Mouse (Mus musculus): ENCODE results near the gene Clcf1. TPM values are rescaled to one million over a fixed set of nuclear protein-coding genes. Genes with fewer than 3 reads are reported as not detected.

The Clcf1 gene
- polyA plus RNA-seq, 1 experiment, result 0.40 TPM

DNA sequence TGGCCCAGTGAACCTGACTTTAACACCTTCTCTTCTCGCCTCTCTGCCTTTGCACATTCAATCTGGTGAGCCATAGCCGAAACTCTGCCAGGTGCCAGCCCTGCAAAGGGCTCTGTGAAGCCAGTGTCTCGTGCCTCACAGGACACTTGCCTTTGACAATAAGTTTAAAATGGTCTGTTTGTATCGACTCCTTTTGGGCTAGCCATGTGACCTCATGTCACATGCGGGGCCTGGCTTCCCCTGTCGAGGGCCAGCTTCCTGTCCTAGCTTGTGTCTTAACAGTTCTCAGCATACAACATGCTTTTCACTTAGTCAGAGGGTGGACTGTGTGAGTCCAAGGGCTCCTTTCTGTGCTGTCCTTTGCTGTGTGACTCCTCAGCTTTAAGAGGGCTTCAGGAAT lies 48.7 kb downstream of the Clcf1 start:
- no peak overlapping the region for H3K4me3 ChIP-seq (ENCODE audit: insufficient read depth, low read length)
- TF ChIP-seq CTCF (IDR thresholded peaks at IDR 0.05; ENCODE audit: low read depth, low read length), result no peak
- TF ChIP-seq POLR2A (IDR thresholded peaks at IDR 0.05; ENCODE audit: borderline replicate concordance, low read depth, low read length), result no peak
- H3K27ac ChIP-seq (ENCODE audit: insufficient read depth, low read depth, low read length), result peak overlapping the region; percentile 92
- H3K4me1 ChIP-seq (ENCODE audit: control insufficient read depth, insufficient read depth, low read length), result peaks cover 48% of the 10 kb centered on the region

DNA sequence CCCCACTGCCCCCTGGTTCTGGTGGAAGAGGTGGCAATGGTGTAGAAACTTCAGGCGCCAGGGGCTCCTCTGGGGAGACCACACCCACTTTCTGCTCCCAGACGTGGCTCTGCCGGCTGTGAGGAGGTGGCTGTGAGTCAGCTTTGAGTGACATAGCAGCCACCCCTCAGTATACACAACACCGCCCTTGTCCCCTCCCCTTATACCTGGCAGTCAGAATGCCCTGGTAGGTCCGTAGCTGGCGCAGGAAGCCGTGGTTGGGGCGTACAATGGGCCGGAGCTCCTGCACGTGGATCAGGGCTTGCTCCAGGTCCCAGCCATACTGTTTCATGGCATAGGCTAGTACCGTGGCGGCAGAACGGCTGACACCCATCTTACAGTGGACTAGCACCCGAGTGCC lies 49.7 kb downstream of the Clcf1 start:
- H3K27ac ChIP-seq (ENCODE audit: insufficient read depth, low read depth, low read length), result peak overlapping the region; percentile 92; the same call in 1 of the 2 replicates
- TF ChIP-seq CTCF (IDR thresholded peaks at IDR 0.05; ENCODE audit: low read depth, low read length) (no peak), POLR2A (IDR thresholded peaks at IDR 0.05; ENCODE audit: borderline replicate concordance, low read depth, low read length) (no peak)
- H3K4me3 ChIP-seq (ENCODE audit: insufficient read depth, low read length), result no peak overlapping the region
- peaks cover 51% of the 10 kb centered on the region for H3K4me1 ChIP-seq (ENCODE audit: control insufficient read depth, insufficient read depth, low read length)

DNA sequence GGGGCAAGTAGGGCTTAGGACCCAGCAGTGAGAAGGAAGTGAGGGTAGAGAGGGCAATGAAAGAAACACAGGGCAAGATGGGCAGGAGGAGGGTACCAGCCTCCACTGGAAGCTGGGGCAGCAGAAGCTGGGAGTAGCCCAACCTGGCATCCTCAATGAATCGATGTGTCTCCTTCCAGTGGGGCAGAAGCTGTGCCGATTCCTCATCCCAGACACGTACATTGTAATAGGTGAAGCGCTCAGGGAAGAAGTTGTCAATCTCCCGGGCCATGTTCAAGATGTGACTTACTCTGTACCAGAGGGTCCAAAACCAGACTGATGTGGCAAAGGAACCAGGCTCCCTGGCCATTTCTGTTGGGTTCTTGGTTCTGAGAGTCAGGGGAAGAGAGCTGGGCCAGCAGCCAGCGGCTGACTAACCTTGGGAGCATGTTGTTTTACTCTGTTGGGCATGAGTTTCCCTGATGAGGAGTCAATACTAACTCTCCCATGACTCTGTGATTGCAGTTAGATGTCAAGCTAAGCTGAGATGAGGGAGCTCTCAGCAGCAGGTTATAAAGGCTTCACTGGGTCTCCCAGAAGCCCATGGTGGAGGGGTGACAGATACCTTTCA lies 50.2 kb downstream of the Clcf1 start:
- no peak for TF ChIP-seq POLR2A (IDR thresholded peaks at IDR 0.05; ENCODE audit: borderline replicate concordance, low read depth, low read length)
- no peak for TF ChIP-seq CTCF (IDR thresholded peaks at IDR 0.05; ENCODE audit: low read depth, low read length)
- Histone ChIP-seq H3K4me3 (ENCODE audit: insufficient read depth, low read length) (no peak overlapping the region), H3K4me1 (ENCODE audit: control insufficient read depth, insufficient read depth, low read length) (peaks cover 51% of the 10 kb centered on the region), H3K27ac (ENCODE audit: insufficient read depth, low read depth, low read length) (no peak overlapping the region)

DNA sequence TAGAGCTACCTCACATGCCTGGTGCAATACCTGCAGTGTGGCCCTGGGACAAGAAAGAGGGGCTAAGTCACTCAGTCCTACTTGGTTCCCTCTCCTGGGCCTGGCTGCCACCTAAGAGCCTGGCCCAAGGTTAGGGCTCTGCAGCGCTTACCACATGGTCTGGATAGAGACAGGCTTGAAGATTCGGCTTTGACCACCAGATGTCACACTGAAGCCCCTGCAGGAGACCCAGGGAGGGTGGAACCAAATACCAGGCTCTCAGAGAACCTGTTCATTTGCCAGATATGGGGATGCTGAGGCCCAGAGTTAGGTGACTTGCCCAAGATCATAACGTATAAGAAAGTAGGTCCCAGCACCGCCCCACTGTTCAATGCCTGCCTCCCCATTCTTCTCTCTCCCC lies 51.9 kb downstream of the Clcf1 start:
- H3K4me1 ChIP-seq (ENCODE audit: control insufficient read depth, insufficient read depth, low read length), result peaks cover 44% of the 10 kb centered on the region
- no peak overlapping the region for H3K4me3 ChIP-seq (ENCODE audit: insufficient read depth, low read length)
- H3K27ac ChIP-seq (ENCODE audit: insufficient read depth, low read depth, low read length), result no peak overlapping the region
- TF ChIP-seq POLR2A (IDR thresholded peaks at IDR 0.05; ENCODE audit: borderline replicate concordance, low read depth, low read length), result no peak

DNA sequence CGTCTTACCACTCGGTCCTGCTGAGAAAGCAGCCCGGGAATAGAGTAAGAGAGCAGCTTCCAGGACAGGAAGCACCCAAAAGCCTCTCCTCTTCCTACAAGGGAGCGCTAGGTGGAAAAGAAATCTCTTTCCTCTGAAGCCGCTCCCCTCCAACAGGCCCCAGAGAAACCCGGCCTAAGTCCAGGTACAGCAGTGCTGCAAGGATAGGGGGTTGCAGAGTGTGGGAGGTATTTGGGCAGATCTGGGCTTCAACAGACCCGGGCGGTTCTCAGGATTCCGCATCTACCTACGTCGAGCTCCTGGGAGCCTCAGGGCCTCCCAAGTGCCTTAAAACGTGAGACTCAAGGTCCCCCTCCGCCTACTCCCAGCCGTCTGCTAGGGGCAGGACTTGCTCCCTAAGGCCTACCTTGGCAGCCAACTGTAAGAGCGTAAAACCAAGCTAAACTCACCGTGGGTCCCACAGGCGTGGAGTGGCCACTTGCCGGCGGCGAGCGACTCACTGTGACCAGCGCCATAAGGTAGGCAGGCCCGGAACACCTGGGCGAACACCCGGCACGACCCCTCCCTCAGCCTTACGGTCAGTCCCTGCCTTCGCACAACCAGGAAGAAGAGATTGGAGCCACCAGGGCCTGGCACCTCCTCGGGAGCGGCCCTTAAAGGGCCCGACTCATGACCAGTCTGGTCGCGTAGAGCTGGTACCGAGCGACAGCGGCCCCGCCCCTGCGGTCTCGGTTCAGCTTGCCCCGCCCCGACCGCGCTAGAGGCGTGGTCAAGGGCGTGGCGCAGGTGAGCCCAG lies 54.7 kb downstream of the Clcf1 start, which contains the start of gene Ssh3:
Ssh3 (minus strand) TSS at position 615 of the 796 bp plus-strand sequence.
- Histone ChIP-seq H3K4me1 (ENCODE audit: control insufficient read depth, insufficient read depth, low read length) (peaks cover 18% of the 10 kb centered on the region), H3K27ac (ENCODE audit: insufficient read depth, low read depth, low read length) (0 out of 2 replicates have a peak within 1 kb of the TSS, but pooled peaks have one; percentile 5), H3K4me3 (ENCODE audit: insufficient read depth, low read length) (peak within 1 kb of the TSS; percentile 82)
- no peak for TF ChIP-seq POLR2A (IDR thresholded peaks at IDR 0.05; ENCODE audit: borderline replicate concordance, low read depth, low read length)
- no peak for TF ChIP-seq CTCF (IDR thresholded peaks at IDR 0.05; ENCODE audit: low read depth, low read length)

DNA sequence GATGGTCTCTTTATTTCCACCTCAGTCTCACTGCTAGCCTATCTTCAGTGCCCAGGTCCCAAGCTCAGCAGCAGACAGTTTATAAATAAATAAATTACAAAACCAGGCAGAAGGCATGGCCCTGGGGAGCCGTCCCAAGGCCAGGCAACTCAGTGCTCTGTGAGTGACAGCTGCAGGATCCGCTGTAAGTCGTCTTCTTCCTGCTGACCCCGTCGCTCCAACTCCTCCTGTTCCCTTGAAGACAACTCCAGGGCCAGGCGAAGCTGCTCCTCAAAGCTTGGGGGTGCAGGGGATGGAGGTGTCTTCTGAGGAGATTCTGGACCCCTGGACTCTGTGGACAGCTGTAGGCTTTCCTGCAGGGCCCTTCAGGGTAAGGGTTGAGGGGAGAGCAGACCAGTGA lies 56.1 kb downstream of the Clcf1 start:
- TF ChIP-seq CTCF (IDR thresholded peaks at IDR 0.05; ENCODE audit: low read depth, low read length) (no peak), POLR2A (IDR thresholded peaks at IDR 0.05; ENCODE audit: borderline replicate concordance, low read depth, low read length) (no peak)
- H3K4me1 ChIP-seq (ENCODE audit: control insufficient read depth, insufficient read depth, low read length), result peaks cover 11% of the 10 kb centered on the region
- no peak overlapping the region for H3K27ac ChIP-seq (ENCODE audit: insufficient read depth, low read depth, low read length)
- H3K4me3 ChIP-seq (ENCODE audit: insufficient read depth, low read length), result no peak overlapping the region

DNA sequence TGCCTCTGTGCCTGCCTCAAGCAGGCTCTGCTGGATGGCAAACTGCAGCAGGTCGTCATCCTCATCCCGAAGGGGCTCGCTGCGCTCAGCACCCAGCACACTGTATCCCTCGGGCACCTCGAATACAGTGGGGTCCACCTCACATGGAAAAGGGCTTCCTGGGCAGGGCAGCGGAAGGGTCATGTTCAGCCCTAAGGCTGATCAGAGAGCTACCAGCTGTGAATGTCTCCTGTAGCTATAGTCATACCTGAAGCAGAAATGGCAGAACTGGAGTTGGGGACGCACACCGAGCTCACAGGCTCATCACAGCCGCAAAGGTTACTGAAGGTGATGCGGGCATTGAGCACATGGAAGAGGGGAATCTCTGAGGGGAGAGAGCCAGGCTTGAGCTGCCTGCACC lies 56.9 kb downstream of the Clcf1 start:
- Histone ChIP-seq H3K27ac (ENCODE audit: insufficient read depth, low read depth, low read length) (no peak overlapping the region), H3K4me1 (ENCODE audit: control insufficient read depth, insufficient read depth, low read length) (peaks cover 11% of the 10 kb centered on the region), H3K4me3 (ENCODE audit: insufficient read depth, low read length) (no peak overlapping the region)
- no peak for TF ChIP-seq POLR2A (IDR thresholded peaks at IDR 0.05; ENCODE audit: borderline replicate concordance, low read depth, low read length)
- no peak for TF ChIP-seq CTCF (IDR thresholded peaks at IDR 0.05; ENCODE audit: low read depth, low read length)

Other genes starting within 250 kb of the Clcf1 start
- not detected in 2 replicates for gene Aldh3b2, start 241.9 kb upstream of the Clcf1 start, polyA plus RNA-seq (2012; ENCODE audit: insufficient read depth, insufficient read length, missing spikeins)
- gene Acy3, start 227.7 kb upstream of the Clcf1 start, polyA plus RNA-seq (2012; ENCODE audit: insufficient read depth, insufficient read length, missing spikeins), result 1.1 TPM in 1 of 2 replicates, not detected in the other
- not detected in 2 replicates for gene Tbx10, start 221.5 kb upstream of the Clcf1 start, polyA plus RNA-seq (2012; ENCODE audit: insufficient read depth, insufficient read length, missing spikeins)
- 7.0 and 9.9 TPM in 2 replicates for gene Nudt8, start 213.7 kb upstream of the Clcf1 start, polyA plus RNA-seq (2012; ENCODE audit: insufficient read depth, insufficient read length, missing spikeins)
- gene Gm49405, start 213.6 kb upstream of the Clcf1 start, polyA plus RNA-seq (2012; ENCODE audit: insufficient read depth, insufficient read length, missing spikeins), result 0.80 and 1.3 TPM in 2 replicates
- 1.4 and 3.4 TPM in 2 replicates for gene Doc2g, start 210.9 kb upstream of the Clcf1 start, polyA plus RNA-seq (2012; ENCODE audit: insufficient read depth, insufficient read length, missing spikeins)
- 62.3 TPM in 2 replicates for gene Ndufv1, start 201.4 kb upstream of the Clcf1 start, polyA plus RNA-seq (2012; ENCODE audit: insufficient read depth, insufficient read length, missing spikeins)
- gene Gstp1, start 176.3 kb upstream of the Clcf1 start, polyA plus RNA-seq (2012; ENCODE audit: insufficient read depth, insufficient read length, missing spikeins), result 103 and 118 TPM in 2 replicates
- 2.6 TPM in 1 of 2 replicates, not detected in the other for gene Gstp2, start 168.2 kb upstream of the Clcf1 start, polyA plus RNA-seq (2012; ENCODE audit: insufficient read depth, insufficient read length, missing spikeins)
- not detected in 2 replicates for gene Gstp3, start 154.7 kb upstream of the Clcf1 start, polyA plus RNA-seq (2012; ENCODE audit: insufficient read depth, insufficient read length, missing spikeins)
- not detected in 2 replicates for gene Cabp2, start 132.7 kb upstream of the Clcf1 start, polyA plus RNA-seq (2012; ENCODE audit: insufficient read depth, insufficient read length, missing spikeins)
- gene Cdk2ap2, start 117.1 kb upstream of the Clcf1 start, polyA plus RNA-seq (2012; ENCODE audit: insufficient read depth, insufficient read length, missing spikeins), result 98.0 and 98.3 TPM in 2 replicates
- gene Pitpnm1, start 114.2 kb upstream of the Clcf1 start, polyA plus RNA-seq (2012; ENCODE audit: insufficient read depth, insufficient read length, missing spikeins), result 72.3 and 86.7 TPM in 2 replicates
- 75.1 and 75.6 TPM in 2 replicates for gene Aip, start 88.4 kb upstream of the Clcf1 start, polyA plus RNA-seq (2012; ENCODE audit: insufficient read depth, insufficient read length, missing spikeins)
- not detected in 2 replicates for gene Gpr152, start 74.5 kb upstream of the Clcf1 start, polyA plus RNA-seq (2012; ENCODE audit: insufficient read depth, insufficient read length, missing spikeins)
- not detected in 2 replicates for gene Cabp4, start 70.2 kb upstream of the Clcf1 start, polyA plus RNA-seq (2012; ENCODE audit: insufficient read depth, insufficient read length, missing spikeins)
- gene Coro1b, start 65.6 kb upstream of the Clcf1 start, polyA plus RNA-seq (2012; ENCODE audit: insufficient read depth, insufficient read length, missing spikeins), result 276 and 314 TPM in 2 replicates
- gene Ptprcap, start 60.6 kb upstream of the Clcf1 start, polyA plus RNA-seq (2012; ENCODE audit: insufficient read depth, insufficient read length, missing spikeins), result 0.87 and 2.3 TPM in 2 replicates
- 32.3 and 39.5 TPM in 2 replicates for gene Rps6kb2, start 50.9 kb upstream of the Clcf1 start, polyA plus RNA-seq (2012; ENCODE audit: insufficient read depth, insufficient read length, missing spikeins)
- gene Carns1, start 38.8 kb upstream of the Clcf1 start, polyA plus RNA-seq (2012; ENCODE audit: insufficient read depth, insufficient read length, missing spikeins), result 0.68 and 1.1 TPM in 2 replicates
- 0.77 and 0.83 TPM in 2 replicates for gene Tbc1d10c, start 23.0 kb upstream of the Clcf1 start, polyA plus RNA-seq (2012; ENCODE audit: insufficient read depth, insufficient read length, missing spikeins)
- 299 and 331 TPM in 2 replicates for gene Ppp1ca, start 22.2 kb upstream of the Clcf1 start, polyA plus RNA-seq (2012; ENCODE audit: insufficient read depth, insufficient read length, missing spikeins)
- gene Rad9a, start 12.6 kb upstream of the Clcf1 start, polyA plus RNA-seq (2012; ENCODE audit: insufficient read depth, insufficient read length, missing spikeins), result 25.1 and 27.2 TPM in 2 replicates
- not detected in 2 replicates for gene AC109138.7, start 119 bp downstream of the Clcf1 start, polyA plus RNA-seq (2012; ENCODE audit: insufficient read depth, insufficient read length, missing spikeins)
- gene Pold4, start 17.7 kb downstream of the Clcf1 start, polyA plus RNA-seq (2012; ENCODE audit: insufficient read depth, insufficient read length, missing spikeins), result 77.5 and 93.5 TPM in 2 replicates
- gene Ssh3, start 54.9 kb downstream of the Clcf1 start, polyA plus RNA-seq (2012; ENCODE audit: insufficient read depth, insufficient read length, missing spikeins), result 84.2 and 87.6 TPM in 2 replicates
- 21.8 TPM in 2 replicates for gene Ankrd13d, start 68.9 kb downstream of the Clcf1 start, polyA plus RNA-seq (2012; ENCODE audit: insufficient read depth, insufficient read length, missing spikeins)
- 250 and 278 TPM in 2 replicates for gene Grk2, start 92.0 kb downstream of the Clcf1 start, polyA plus RNA-seq (2012; ENCODE audit: insufficient read depth, insufficient read length, missing spikeins)
- 81.5 and 84.4 TPM in 2 replicates for gene Kdm2a, start 184.0 kb downstream of the Clcf1 start, polyA plus RNA-seq (2012; ENCODE audit: insufficient read depth, insufficient read length, missing spikeins)
- 1.1 and 1.4 TPM in 2 replicates for gene Rhod, start 225.2 kb downstream of the Clcf1 start, polyA plus RNA-seq (2012; ENCODE audit: insufficient read depth, insufficient read length, missing spikeins)